Mouse (Mus musculus): ENCODE data around the gene Ncoa3. TPM values are rescaled to one million over a fixed set of nuclear protein-coding genes. Genes with fewer than 3 reads are reported as not detected.

Ncoa3 gene
- total RNA-seq, 1 experiment, result 83.4 TPM

DNA sequence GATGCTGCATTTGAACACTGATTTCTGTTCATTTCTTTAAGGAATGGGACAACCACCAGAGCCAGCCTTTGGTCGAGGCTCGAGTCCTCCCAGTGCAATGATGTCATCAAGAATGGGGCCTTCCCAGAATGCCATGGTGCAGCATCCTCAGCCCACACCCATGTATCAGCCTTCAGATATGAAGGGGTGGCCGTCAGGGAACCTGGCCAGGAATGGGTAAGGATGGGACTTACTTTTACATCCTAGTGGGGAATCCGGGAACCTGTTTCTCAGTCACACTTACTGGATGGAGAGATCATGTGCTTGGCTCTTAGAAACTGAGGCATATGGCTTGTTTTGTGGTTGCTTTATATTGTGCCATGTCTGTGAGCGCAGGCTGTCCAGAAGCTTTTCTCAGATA lies 76.7 kb downstream of the Ncoa3 start:
- Histone ChIP-seq H3K4me1 (ENCODE audit: control insufficient read depth in 2 of 2, insufficient read depth in 2 of 2, low read length in 2 of 2, poor library complexity in 1 of 2) (peaks cover 7 to 40% of the 10 kb centered on the region in 2 experiments), H3K9me3 (ENCODE audit: control insufficient read depth, insufficient read depth, low read depth, low read length) (no peaks in the 10 kb centered on the region), H3K4me3 (ENCODE audit: insufficient read depth in 1 of 2, low read depth in 1 of 2, low read length in 2 of 2, poor library complexity in 1 of 2, severe bottlenecking in 1 of 2) (no peak overlapping the region), H3K36me3 (ENCODE audit: control insufficient read depth, insufficient read depth, low read length, poor library complexity, severe bottlenecking) (peaks cover 67% of the 10 kb centered on the region), H3K9ac (ENCODE audit: insufficient read depth, low read depth, low read length, poor library complexity, severe bottlenecking) (no peak overlapping the region), H3K27ac (ENCODE audit: insufficient read depth, low read depth, low read length, poor library complexity, severe bottlenecking) (no peak overlapping the region)
- DNase-seq (ENCODE audit: low read depth, low spot score), result no peak
- in situ Hi-C loops (cut with MboI; ENCODE audit: low sequenced_read_pairs in 2 of 2, unreplicated experiment in 2 of 2), result no loop called here
- TF ChIP-seq CHD2 (IDR thresholded peaks at IDR 0.05; ENCODE audit: low read depth, low read length) (no peak), MAFK (IDR thresholded peaks at IDR 0.05; ENCODE audit: insufficient read depth, low read depth, low read length) (no peak), HCFC1 (IDR thresholded peaks at IDR 0.05; ENCODE audit: borderline replicate concordance, insufficient read depth, low read length) (no peak)

DNA sequence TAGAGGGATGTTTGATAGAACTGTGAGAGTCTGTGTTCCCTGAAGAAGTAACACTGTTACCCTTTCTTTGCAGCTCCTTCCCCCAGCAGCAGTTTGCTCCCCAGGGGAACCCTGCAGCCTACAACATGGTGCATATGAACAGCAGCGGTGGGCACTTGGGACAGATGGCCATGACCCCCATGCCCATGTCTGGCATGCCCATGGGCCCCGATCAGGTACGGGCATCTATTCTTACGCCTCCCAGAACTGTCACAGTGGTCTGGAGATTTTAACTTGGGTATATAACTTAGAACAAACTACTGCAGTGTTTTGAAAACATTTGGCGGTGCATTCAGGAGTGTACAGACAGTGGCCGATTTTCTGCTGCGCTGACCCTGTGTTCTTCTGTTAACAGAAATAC lies 77.3 kb downstream of the Ncoa3 start:
- no peak overlapping the region for H3K9ac ChIP-seq (ENCODE audit: insufficient read depth, low read depth, low read length, poor library complexity, severe bottlenecking)
- H3K36me3 ChIP-seq (ENCODE audit: control insufficient read depth, insufficient read depth, low read length, poor library complexity, severe bottlenecking), result peaks cover 63% of the 10 kb centered on the region
- TF ChIP-seq CHD2 (IDR thresholded peaks at IDR 0.05; ENCODE audit: low read depth, low read length) (no peak), HCFC1 (IDR thresholded peaks at IDR 0.05; ENCODE audit: borderline replicate concordance, insufficient read depth, low read length) (no peak), MAFK (IDR thresholded peaks at IDR 0.05; ENCODE audit: insufficient read depth, low read depth, low read length) (no peak), ZC3H11A (IDR thresholded peaks at IDR 0.05; ENCODE audit: borderline replicate concordance, low read depth, low read length) (no peak), ZNF384 (IDR thresholded peaks at IDR 0.05; ENCODE audit: low read depth, low read length) (no peak)
- DNase-seq (ENCODE audit: low read depth, low spot score), result no peak
- H3K9me3 ChIP-seq (ENCODE audit: control insufficient read depth, insufficient read depth, low read depth, low read length), result no peaks in the 10 kb centered on the region
- H3K4me3 ChIP-seq (ENCODE audit: insufficient read depth in 1 of 2, low read depth in 1 of 2, low read length in 2 of 2, poor library complexity in 1 of 2, severe bottlenecking in 1 of 2), result no peak overlapping the region
- no peak overlapping the region for H3K27ac ChIP-seq (ENCODE audit: insufficient read depth, low read depth, low read length, poor library complexity, severe bottlenecking)
- H3K4me1 ChIP-seq (ENCODE audit: control insufficient read depth in 2 of 2, insufficient read depth in 2 of 2, low read length in 2 of 2, poor library complexity in 1 of 2), result peaks cover 7 to 44% of the 10 kb centered on the region in 2 experiments
- in situ Hi-C loops (cut with MboI; ENCODE audit: low sequenced_read_pairs in 2 of 2, unreplicated experiment in 2 of 2), result no loop called here

DNA sequence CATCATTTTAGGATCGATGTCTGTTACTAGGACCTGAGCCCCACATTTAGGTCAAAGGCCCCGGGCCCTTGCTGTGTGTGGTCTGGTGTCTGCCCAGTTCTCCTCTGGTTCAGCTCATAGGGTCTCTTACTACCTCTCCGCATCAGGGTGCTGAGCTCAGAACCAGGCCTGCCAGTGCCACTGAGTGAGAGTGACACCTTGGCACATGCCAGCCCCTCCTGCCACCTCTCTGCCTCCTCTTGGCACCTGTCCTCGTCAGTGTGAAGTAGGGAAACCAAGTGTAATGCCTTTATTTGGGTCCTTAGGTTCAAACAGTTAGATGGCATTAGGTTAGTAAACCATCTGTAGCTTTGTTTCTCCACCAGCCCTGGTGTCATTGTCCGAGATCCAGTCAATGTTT lies 79.0 kb downstream of the Ncoa3 start:
- H3K27ac ChIP-seq (ENCODE audit: insufficient read depth, low read depth, low read length, poor library complexity, severe bottlenecking), result no peak overlapping the region; the same call in 1 of the 2 replicates
- H3K4me3 ChIP-seq (ENCODE audit: insufficient read depth in 1 of 2, low read depth in 1 of 2, low read length in 2 of 2, poor library complexity in 1 of 2, severe bottlenecking in 1 of 2), result no peak overlapping the region
- H3K36me3 ChIP-seq (ENCODE audit: control insufficient read depth, insufficient read depth, low read length, poor library complexity, severe bottlenecking), result peaks cover 57% of the 10 kb centered on the region
- TF ChIP-seq CHD2 (IDR thresholded peaks at IDR 0.05; ENCODE audit: low read depth, low read length) (no peak), ZNF384 (IDR thresholded peaks at IDR 0.05; ENCODE audit: low read depth, low read length) (no peak), HCFC1 (IDR thresholded peaks at IDR 0.05; ENCODE audit: borderline replicate concordance, insufficient read depth, low read length) (no peak), ZC3H11A (IDR thresholded peaks at IDR 0.05; ENCODE audit: borderline replicate concordance, low read depth, low read length) (no peak), MAFK (IDR thresholded peaks at IDR 0.05; ENCODE audit: insufficient read depth, low read depth, low read length) (no peak)
- H3K9ac ChIP-seq (ENCODE audit: insufficient read depth, low read depth, low read length, poor library complexity, severe bottlenecking), result no peak overlapping the region
- no peaks in the 10 kb centered on the region for H3K9me3 ChIP-seq (ENCODE audit: control insufficient read depth, insufficient read depth, low read depth, low read length)
- peaks cover 11 to 50% of the 10 kb centered on the region in 2 experiments for H3K4me1 ChIP-seq (ENCODE audit: control insufficient read depth in 2 of 2, insufficient read depth in 2 of 2, low read length in 2 of 2, poor library complexity in 1 of 2)
- in situ Hi-C loops (cut with MboI; ENCODE audit: low sequenced_read_pairs in 2 of 2, unreplicated experiment in 2 of 2), result no loop called here
- DNase-seq (ENCODE audit: low read depth, low spot score), result no peak

DNA sequence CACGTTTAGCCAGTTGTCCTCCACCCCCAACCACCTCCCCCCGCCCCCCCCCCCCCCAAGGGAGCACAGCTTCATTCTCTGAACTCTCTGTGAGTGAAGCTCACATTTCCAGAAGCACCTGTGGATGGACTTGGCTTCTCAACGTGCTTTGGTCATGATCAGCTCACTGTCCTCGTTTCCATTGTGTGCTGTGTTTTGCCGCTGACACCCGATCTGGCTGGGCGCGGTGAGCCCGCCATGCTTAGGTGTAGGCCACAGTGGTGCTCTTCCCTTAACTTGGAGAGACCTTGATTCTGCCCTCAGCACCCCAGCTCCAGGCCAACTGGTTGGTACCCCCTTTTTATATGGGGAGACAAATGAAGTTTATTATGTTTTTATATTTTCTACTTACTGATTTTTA lies 79.5 kb downstream of the Ncoa3 start:
- Histone ChIP-seq H3K36me3 (ENCODE audit: control insufficient read depth, insufficient read depth, low read length, poor library complexity, severe bottlenecking) (peaks cover 55% of the 10 kb centered on the region), H3K9ac (ENCODE audit: insufficient read depth, low read depth, low read length, poor library complexity, severe bottlenecking) (no peak overlapping the region), H3K9me3 (ENCODE audit: control insufficient read depth, insufficient read depth, low read depth, low read length) (no peaks in the 10 kb centered on the region), H3K4me3 (ENCODE audit: insufficient read depth in 1 of 2, low read depth in 1 of 2, low read length in 2 of 2, poor library complexity in 1 of 2, severe bottlenecking in 1 of 2) (no peak overlapping the region), H3K4me1 (ENCODE audit: control insufficient read depth in 2 of 2, insufficient read depth in 2 of 2, low read length in 2 of 2, poor library complexity in 1 of 2) (peaks cover 11 to 45% of the 10 kb centered on the region in 2 experiments), H3K27ac (ENCODE audit: insufficient read depth, low read depth, low read length, poor library complexity, severe bottlenecking) (no peak overlapping the region; the same call in 1 of the 2 replicates)
- no peak for TF ChIP-seq ZNF384 (IDR thresholded peaks at IDR 0.05; ENCODE audit: low read depth, low read length)
- no peak for TF ChIP-seq CHD2 (IDR thresholded peaks at IDR 0.05; ENCODE audit: low read depth, low read length)
- no peak for TF ChIP-seq ZC3H11A (IDR thresholded peaks at IDR 0.05; ENCODE audit: borderline replicate concordance, low read depth, low read length)
- TF ChIP-seq MAFK (IDR thresholded peaks at IDR 0.05; ENCODE audit: insufficient read depth, low read depth, low read length), result no peak
- no peak for TF ChIP-seq HCFC1 (IDR thresholded peaks at IDR 0.05; ENCODE audit: borderline replicate concordance, insufficient read depth, low read length)
- in situ Hi-C loops (cut with MboI; ENCODE audit: low sequenced_read_pairs in 2 of 2, unreplicated experiment in 2 of 2), result no loop called here
- DNase-seq (ENCODE audit: low read depth, low spot score), result no peak

DNA sequence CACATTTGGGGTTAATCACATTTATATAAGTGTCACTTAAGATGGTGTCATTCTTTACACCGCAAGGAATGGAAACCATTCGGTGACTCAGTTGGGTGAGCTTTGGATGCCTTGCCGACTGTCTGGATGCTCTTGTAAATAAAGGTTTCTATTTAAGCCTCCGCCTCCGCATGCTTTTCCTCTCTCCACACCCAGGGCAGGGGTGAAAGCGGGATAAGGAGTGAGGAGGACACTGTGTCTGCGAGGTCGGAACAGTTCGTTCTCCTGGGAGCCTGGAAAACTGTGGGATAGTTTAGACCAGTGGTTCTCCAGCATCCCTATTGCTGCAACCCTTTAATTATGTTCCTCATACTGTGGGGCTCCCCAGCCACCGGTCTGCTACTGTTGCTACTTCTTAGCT lies 80.6 kb downstream of the Ncoa3 start:
- Histone ChIP-seq H3K9ac (ENCODE audit: insufficient read depth, low read depth, low read length, poor library complexity, severe bottlenecking) (no peak overlapping the region), H3K9me3 (ENCODE audit: control insufficient read depth, insufficient read depth, low read depth, low read length) (no peaks in the 10 kb centered on the region), H3K4me3 (ENCODE audit: insufficient read depth in 1 of 2, low read depth in 1 of 2, low read length in 2 of 2, poor library complexity in 1 of 2, severe bottlenecking in 1 of 2) (no peak overlapping the region), H3K36me3 (ENCODE audit: control insufficient read depth, insufficient read depth, low read length, poor library complexity, severe bottlenecking) (peaks cover 50% of the 10 kb centered on the region), H3K4me1 (ENCODE audit: control insufficient read depth in 2 of 2, insufficient read depth in 2 of 2, low read length in 2 of 2, poor library complexity in 1 of 2) (peaks cover 11 to 41% of the 10 kb centered on the region in 2 experiments), H3K27ac (ENCODE audit: insufficient read depth, low read depth, low read length, poor library complexity, severe bottlenecking) (no peak overlapping the region)
- DNase-seq (ENCODE audit: low read depth, low spot score), result no peak
- in situ Hi-C loops (cut with MboI; ENCODE audit: low sequenced_read_pairs in 2 of 2, unreplicated experiment in 2 of 2), result no loop called here
- TF ChIP-seq ZC3H11A (IDR thresholded peaks at IDR 0.05; ENCODE audit: borderline replicate concordance, low read depth, low read length) (no peak), MAFK (IDR thresholded peaks at IDR 0.05; ENCODE audit: insufficient read depth, low read depth, low read length) (no peak), CHD2 (IDR thresholded peaks at IDR 0.05; ENCODE audit: low read depth, low read length) (no peak), HCFC1 (IDR thresholded peaks at IDR 0.05; ENCODE audit: borderline replicate concordance, insufficient read depth, low read length) (no peak), ZNF384 (IDR thresholded peaks at IDR 0.05; ENCODE audit: low read depth, low read length) (no peak)

Data from ES-E14 (cell line).